Mouse (Mus musculus) intestine, postnatal 0 days (tissue): ENCODE data around the gene Sdhaf1. TPM values are rescaled to one million over a fixed set of nuclear protein-coding genes. Genes with fewer than 3 reads are reported as not detected.

Experiments used
- ATAC-seq: fragments of 200-750 bp; cut with Nextera tagmentation; 2 replicates; pipeline ENCODE4 v1.8.0; 2017; ENCODE audit warnings: mild to moderate bottlenecking, moderate TSS enrichment, moderate library complexity
- H3K27ac ChIP-seq: fragments of 300-500 bp; sonication (generic); 2 replicates; pipeline ENCODE4 v1.5.1; 2014; ENCODE audit warnings: mild to moderate bottlenecking, low read depth, low read length, moderate library complexity
- H3K27me3 ChIP-seq: fragments of 300-500 bp; sonication (generic); replicated peaks from 2 replicates; pipeline ENCODE4 v1.6.1; 2014; ENCODE audit warnings: low read length, mixed read lengths; ENCODE audit not compliant: control insufficient read depth, insufficient read depth
- H3K36me3 ChIP-seq: fragments of 300-500 bp; sonication (generic); 2 replicates; pipeline ENCODE4 v1.6.1; 2014; ENCODE audit warnings: mild to moderate bottlenecking, moderate library complexity; ENCODE audit not compliant: control insufficient read depth, insufficient read depth
- H3K4me1 ChIP-seq: fragments of 300-500 bp; sonication (generic); replicated peaks from 2 replicates; pipeline ENCODE4 v1.6.1; 2014; ENCODE audit warnings: antibody characterized with exemption, low read length, mixed read lengths; ENCODE audit not compliant: control insufficient read depth, insufficient read depth
- H3K4me2 ChIP-seq: fragments of 300-500 bp; sonication (generic); replicated peaks from 2 replicates; pipeline ENCODE4 v1.6.1; 2014; ENCODE audit warnings: low read depth, mild to moderate bottlenecking, moderate library complexity
- H3K4me3 ChIP-seq: fragments of 300-500 bp; sonication (generic); 2 replicates; pipeline ENCODE4 v1.5.1; 2014; ENCODE audit warnings: low read depth, low read length
- H3K9ac ChIP-seq: fragments of 300-500 bp; sonication (generic); 2 replicates; pipeline ENCODE4 v1.6.1; 2014; ENCODE audit warnings: mild to moderate bottlenecking, low read depth, low read length
- H3K9me3 ChIP-seq: fragments of 300-500 bp; sonication (generic); 2 replicates; pipeline ENCODE4 v1.6.1; 2016; ENCODE audit warnings: mixed run types; ENCODE audit not compliant: control insufficient read depth
- CTCF ChIP-seq: sonication (generic); IDR thresholded peaks from 2 replicates; pipeline ENCODE4 v1.5.1; 2016; ENCODE audit warnings: low read depth, mild to moderate bottlenecking, control low read depth, antibody characterized with exemption, moderate library complexity
- WGBS: fragments of 180-500 bp; shearing (Covaris S2); extraction: QIAGEN DNeasy Blood & Tissue Kit; methylation state at CpG from one replicate; pipeline ENCODE4 v1.1.7; 2014; 5-methylcytosine and 5-hydroxymethylcytosine counted together
- polyA plus RNA-seq: library from polyadenylated mRNA; unstranded; fragments of >200 nt; fragmentation: Nextera tagmentation; extraction: Ambion mirVana; gene quantifications from 2 replicates; pipeline ENCODE4 v1.2.1, GENCODE M21; 2015

The Sdhaf1 gene
- polyA plus RNA-seq, 1 experiment from 2014 or later = 18.3 TPM

DNA sequence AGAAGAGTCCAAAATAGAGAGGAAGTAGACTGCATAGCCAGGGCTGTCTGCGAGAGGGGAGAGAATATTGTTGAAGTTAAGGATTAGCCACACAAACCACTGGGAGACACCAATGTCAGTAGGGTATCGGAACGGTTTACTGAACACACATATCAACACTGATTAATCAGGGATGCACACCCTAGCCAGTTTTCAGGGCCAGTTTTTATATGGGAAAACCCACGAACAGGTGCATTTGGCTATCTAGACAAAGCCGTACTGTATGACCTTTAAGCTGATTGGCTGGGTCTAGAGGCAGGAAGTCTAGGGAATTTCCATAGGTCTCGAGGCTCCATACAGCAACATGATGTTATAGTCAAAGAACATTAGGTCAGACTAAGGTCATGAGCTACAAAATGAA lies 830 bp downstream of the Sdhaf1 start:
- H3K27me3 ChIP-seq = no peaks in the 10 kb centered on the region
- peak; percentile 63 for ATAC-seq
- H3K36me3 ChIP-seq = no peaks in the 10 kb centered on the region
- 14% methylated on average over 6 of the region's 6 CpGs for WGBS
- peak overlapping the region; percentile 76 for H3K4me3 ChIP-seq
- H3K4me2 ChIP-seq = peak overlapping the region; percentile 96
- peak overlapping the region; percentile 90 for H3K27ac ChIP-seq
- no peak for TF ChIP-seq CTCF
- H3K9ac ChIP-seq = peak overlapping the region; percentile 46; the same call in 1 of the 2 replicates
- no peaks in the 10 kb centered on the region for H3K9me3 ChIP-seq
- H3K4me1 ChIP-seq = no peaks in the 10 kb centered on the region; the same call in 1 of the 2 replicates

- Histone ChIP-seq H3K9me3 (no peaks in the 10 kb centered on the region), H3K27me3 (no peaks in the 10 kb centered on the region), H3K36me3 (no peaks in the 10 kb centered on the region), H3K27ac (peak overlapping the region; percentile 90), H3K4me3 (peak overlapping the region; percentile 76), H3K4me2 (peak overlapping the region; percentile 96), H3K9ac (peak overlapping the region; percentile 80), H3K4me1 (no peaks in the 10 kb centered on the region; the same call in 1 of the 2 replicates)
- peak; percentile 96 for ATAC-seq
- WGBS = under 1% methylated on average over 20 of the region's 20 CpGs
- TF ChIP-seq CTCF = no peak
Measured at GRCm38 (mm10) chr7:30322285-30322667, 1.4 kb downstream of the Sdhaf1 start.

DNA sequence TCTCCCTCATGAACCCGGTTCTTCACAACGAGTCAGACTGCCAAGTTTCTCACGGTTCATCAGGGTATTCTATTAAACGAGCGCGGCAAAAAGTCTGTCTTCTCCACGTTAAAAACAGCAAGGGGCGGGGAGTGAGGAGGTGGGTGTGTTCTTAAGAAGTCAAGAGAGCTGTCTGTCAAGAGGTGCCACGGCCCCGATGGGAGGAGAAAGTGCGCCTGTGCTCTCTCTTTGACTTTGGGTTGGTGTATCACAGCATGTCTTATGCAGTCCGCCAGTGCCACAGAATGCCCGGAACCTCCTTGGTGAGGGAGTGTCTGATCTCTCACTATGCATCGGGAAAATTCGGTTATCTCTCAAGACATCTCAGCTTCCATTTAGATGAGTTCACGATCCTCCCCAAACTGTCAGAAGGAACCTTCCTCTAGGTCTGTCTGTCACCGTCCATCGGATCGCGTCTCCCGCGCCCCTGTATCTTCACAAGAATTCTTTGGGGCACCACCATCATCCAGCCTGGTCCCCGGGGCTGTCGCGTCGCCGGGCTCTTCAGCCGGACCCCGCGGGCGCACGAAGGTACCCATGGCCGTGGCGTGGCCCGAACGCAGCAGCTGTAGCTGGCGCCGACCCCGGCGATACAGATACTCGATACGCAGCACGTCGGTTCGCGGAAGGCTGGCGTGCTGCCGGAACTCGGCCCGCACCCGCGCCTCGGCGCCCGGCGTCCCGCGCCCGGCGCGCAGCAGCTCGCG lies 2.0 kb downstream of the Sdhaf1 start, which contains the start of gene E130208F15Rik:
Gene E130208F15Rik (plus strand): TSS at position 202 of the 746 bp plus-strand sequence.
- Histone ChIP-seq H3K27me3 (no peaks in the 10 kb centered on the region), H3K9me3 (no peaks in the 10 kb centered on the region), H3K9ac (peak within 1 kb of the TSS; percentile 80), H3K36me3 (no peaks in the 10 kb centered on the region; the same call in 1 of the 2 replicates), H3K27ac (peak within 1 kb of the TSS; percentile 90), H3K4me2 (peak within 1 kb of the TSS; percentile 96), H3K4me1 (no peaks in the 10 kb centered on the region; the same call in 1 of the 2 replicates), H3K4me3 (peak within 1 kb of the TSS; percentile 76)
- ATAC-seq = peak; percentile 19
- under 1% methylated on average over 63 of the region's 63 CpGs for WGBS
- no peak for TF ChIP-seq CTCF

GRCm38 (mm10) chr7:30320946-30321345 lies 2.7 kb downstream of the Sdhaf1 start:
- H3K36me3 ChIP-seq = no peaks in the 10 kb centered on the region; the same call in 1 of the 2 replicates
- no peaks in the 10 kb centered on the region; the same call in 1 of the 2 replicates for H3K4me1 ChIP-seq
- H3K27ac ChIP-seq = no peak overlapping the region
- no peak for ATAC-seq
- H3K4me2 ChIP-seq = peak overlapping the region; percentile 96; the same call in 1 of the 2 replicates
- H3K9me3 ChIP-seq = no peaks in the 10 kb centered on the region
- 53% methylated on average over 2 of the region's 2 CpGs for WGBS
- H3K4me3 ChIP-seq = 0 out of 2 replicates have a peak overlapping the region, but pooled peaks have one; percentile 76
- H3K9ac ChIP-seq = no peak overlapping the region
- TF ChIP-seq CTCF = no peak
- no peaks in the 10 kb centered on the region for H3K27me3 ChIP-seq

DNA sequence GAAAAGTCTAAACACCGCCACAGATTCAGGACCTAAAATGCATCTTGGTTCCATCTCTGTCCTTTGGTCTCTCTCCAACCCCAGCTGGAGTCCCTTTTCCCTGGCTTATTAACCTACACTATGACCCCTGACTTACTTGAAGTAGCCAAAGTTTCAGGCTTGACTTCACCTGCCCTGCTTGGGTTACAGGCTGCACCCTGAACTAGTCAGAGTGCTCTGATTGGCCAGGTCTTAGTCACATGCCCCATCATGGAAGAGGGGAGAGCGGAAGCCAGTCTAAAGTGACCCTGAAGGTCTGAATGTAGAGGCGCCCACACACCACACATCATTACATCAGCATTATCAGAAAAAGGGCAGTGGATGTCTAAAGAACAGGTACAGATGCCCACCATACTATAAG lies 5.6 kb downstream of the Sdhaf1 start:
- Histone ChIP-seq H3K27me3 (no peaks in the 10 kb centered on the region), H3K9me3 (no peaks in the 10 kb centered on the region), H3K4me2 (no peak overlapping the region), H3K27ac (no peak overlapping the region), H3K4me1 (no peaks in the 10 kb centered on the region; the same call in 1 of the 2 replicates), H3K9ac (no peak overlapping the region), H3K36me3 (no peaks in the 10 kb centered on the region; the same call in 1 of the 2 replicates), H3K4me3 (no peak overlapping the region)
- 94% methylated on average over 3 of the region's 3 CpGs for WGBS
- no peak for TF ChIP-seq CTCF
- no peak for ATAC-seq

DNA sequence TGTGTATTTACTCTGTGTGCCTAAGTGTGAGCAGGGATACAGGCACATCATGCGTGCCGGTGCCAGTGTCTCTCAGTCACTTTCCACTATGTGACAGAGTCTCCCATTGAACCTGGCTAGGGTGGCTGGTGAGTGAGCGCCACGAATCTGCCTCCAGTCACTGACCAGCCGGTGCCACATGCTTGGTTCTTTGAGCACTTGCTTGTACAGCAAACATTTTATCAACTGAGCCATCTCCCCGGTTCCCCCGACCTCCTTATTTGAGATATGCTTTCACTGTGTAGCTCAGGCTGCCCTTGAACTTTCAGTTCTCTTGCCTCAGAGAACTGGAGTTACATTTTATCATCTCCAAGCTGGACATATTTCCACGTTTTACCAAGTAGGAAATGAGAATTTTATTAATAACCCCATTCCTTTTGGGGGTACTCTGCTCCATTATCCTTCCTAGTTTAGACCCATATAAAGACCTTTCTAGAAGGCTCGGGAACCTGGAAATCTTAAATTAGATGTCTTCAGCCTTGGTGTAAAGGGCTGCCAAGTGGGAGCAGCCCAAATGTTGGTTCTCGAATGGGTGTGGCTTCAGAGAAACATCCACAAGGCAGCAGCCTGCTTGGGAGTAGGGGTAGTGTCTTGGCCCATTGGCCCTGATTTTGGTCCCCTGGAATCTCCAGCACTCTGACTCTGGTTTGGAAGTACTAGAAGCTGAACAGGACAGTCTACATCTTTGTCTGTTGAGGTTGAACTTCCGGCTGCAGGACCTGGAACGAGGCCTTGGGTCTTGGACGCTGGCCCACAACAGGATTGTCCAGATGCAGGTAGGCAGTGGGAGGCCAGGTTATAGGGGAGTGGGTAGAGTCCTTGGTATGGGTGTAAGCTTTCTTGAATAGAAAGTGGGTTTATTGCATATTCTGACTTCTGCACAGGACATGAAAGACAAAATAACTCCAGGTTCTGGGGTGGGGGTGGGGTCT lies 7.9 kb downstream of the Sdhaf1 start:
- ATAC-seq = no peak

More for the DNA sequence above, 7.9 kb downstream of the Sdhaf1 start:
- H3K36me3 ChIP-seq = peaks cover 9% of the 10 kb centered on the region; the same call in 1 of the 2 replicates
- no peaks in the 10 kb centered on the region for H3K9me3 ChIP-seq
- no peak for TF ChIP-seq CTCF
- H3K27me3 ChIP-seq = no peaks in the 10 kb centered on the region
- H3K4me3 ChIP-seq = peak overlapping the region; percentile 36
- 59% methylated on average over 13 of the region's 13 CpGs for WGBS
- H3K4me1 ChIP-seq = no peaks in the 10 kb centered on the region
- H3K4me2 ChIP-seq = peak overlapping the region; percentile 66
- H3K9ac ChIP-seq = no peak overlapping the region
- no peak overlapping the region for H3K27ac ChIP-seq
